Mouse (Mus musculus) liver, embryonic 16.5 days (tissue): Measurements from ENCODE around the gene Atxn10. TPM values are rescaled to one million over a fixed set of nuclear protein-coding genes. Genes with fewer than 3 reads are reported as not detected.

ENCODE experiments used
- ATAC-seq: fragments of 200-750 bp; cut with Nextera tagmentation; 2 replicates; pipeline ENCODE4 v1.8.0; 2017; ENCODE audit warnings: low read depth, mild to moderate bottlenecking, moderate number of reproducible peaks, moderate library complexity
- H3K27ac ChIP-seq: fragments of 300-500 bp; sonication (generic); 2 replicates; pipeline ENCODE4 v1.5.1; 2014; ENCODE audit warnings: mild to moderate bottlenecking, low read length
- H3K27me3 ChIP-seq: fragments of 300-500 bp; sonication (generic); 2 replicates; pipeline ENCODE4 v1.6.1; 2014; ENCODE audit warnings: low read depth, low read length, mixed read lengths; ENCODE audit not compliant: control insufficient read depth, insufficient read depth
- H3K36me3 ChIP-seq: fragments of 300-500 bp; sonication (generic); 2 replicates; pipeline ENCODE4 v1.6.1; 2014; ENCODE audit warnings: mild to moderate bottlenecking; ENCODE audit not compliant: control insufficient read depth, insufficient read depth
- H3K4me1 ChIP-seq: fragments of 300-500 bp; sonication (generic); 2 replicates; pipeline ENCODE4 v1.6.1; 2014; ENCODE audit warnings: low read depth, low read length, mixed read lengths; ENCODE audit not compliant: control insufficient read depth
- H3K4me2 ChIP-seq: fragments of 300-500 bp; sonication (generic); 2 replicates; pipeline ENCODE4 v1.6.1; 2014; ENCODE audit warnings: low read depth, low read length, mixed read lengths
- H3K4me3 ChIP-seq: fragments of 300-500 bp; sonication (generic); 2 replicates; pipeline ENCODE4 v1.5.1; 2014; ENCODE audit warnings: low read depth, mild to moderate bottlenecking, low read length
- H3K9ac ChIP-seq: fragments of 300-500 bp; sonication (generic); 2 replicates; pipeline ENCODE4 v1.6.1; 2014; ENCODE audit warnings: low read depth, low read length
- H3K9me3 ChIP-seq: fragments of 300-500 bp; sonication (generic); replicated peaks from 2 replicates; pipeline ENCODE4 v1.6.1; 2016; ENCODE audit warnings: low read length; ENCODE audit not compliant: control insufficient read depth
- WGBS: fragments of 180-500 bp; shearing (Covaris S2); extraction: QIAGEN DNeasy Blood & Tissue Kit; methylation state at CpG from one replicate; pipeline ENCODE4 v1.1.7; 2014; ENCODE audit not compliant: insufficient replicate concordance; 5-methylcytosine and 5-hydroxymethylcytosine counted together
- polyA plus RNA-seq: library from polyadenylated mRNA; unstranded; fragments of >200 nt; fragmentation: Nextera tagmentation; extraction: Ambion mirVana; gene quantifications from 2 replicates; pipeline ENCODE4 v1.2.1, GENCODE M21; 2015

The Atxn10 gene
- polyA plus RNA-seq, 1 experiment from 2014 or later, result 93.1 TPM

DNA sequence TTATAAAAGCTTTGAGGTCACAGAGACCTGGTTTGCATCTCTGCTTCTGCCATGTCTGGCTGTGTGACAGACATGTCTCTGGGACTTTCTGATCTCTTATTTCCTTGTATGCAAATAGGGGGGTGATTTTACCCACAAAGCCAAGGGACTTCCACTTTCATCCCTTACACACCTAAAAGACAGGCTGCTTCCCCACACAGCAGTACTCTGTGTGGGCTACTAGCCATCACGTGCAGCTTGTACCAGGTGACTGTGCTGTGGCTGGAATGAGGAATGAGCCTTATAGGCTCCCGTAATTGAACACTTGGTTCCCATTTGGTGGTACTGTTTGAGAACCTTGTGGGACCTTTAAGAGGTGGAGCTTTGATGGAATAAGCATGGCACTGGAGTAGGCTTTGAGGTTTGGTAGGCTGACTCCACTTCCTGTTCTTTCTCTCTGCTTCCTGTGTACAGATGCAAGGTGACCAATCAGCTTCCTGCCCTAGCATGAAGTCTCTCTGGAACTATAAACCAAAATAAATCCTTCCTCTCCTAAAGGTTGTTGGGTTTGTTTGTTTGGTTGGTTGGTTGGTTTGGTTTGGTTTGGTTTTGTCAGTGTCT, 28.9 kb upstream of the Atxn10 start:
- Histone ChIP-seq H3K4me1 (no peaks in the 10 kb centered on the region), H3K9me3 (peaks cover 3% of the 10 kb centered on the region; the same call in 1 of the 2 replicates), H3K36me3 (no peaks in the 10 kb centered on the region), H3K27me3 (no peaks in the 10 kb centered on the region), H3K9ac (no peak overlapping the region), H3K27ac (no peak overlapping the region), H3K4me3 (no peak overlapping the region), H3K4me2 (no peak overlapping the region)
- no peak for ATAC-seq
- 73% methylated on average over 2 of the region's 2 CpGs for WGBS

GRCm38 (mm10) chr15:85311058-85311657, 24.9 kb upstream of the Atxn10 start:
- no peak for ATAC-seq
- H3K4me1 ChIP-seq, result no peaks in the 10 kb centered on the region
- H3K4me2 ChIP-seq, result peak overlapping the region; percentile 18; the same call in 1 of the 2 replicates
- no peaks in the 10 kb centered on the region for H3K27me3 ChIP-seq
- no peak overlapping the region for H3K9ac ChIP-seq
- 52% methylated on average over 10 of the region's 10 CpGs for WGBS
- H3K27ac ChIP-seq, result no peak overlapping the region
- no peak overlapping the region for H3K4me3 ChIP-seq
- H3K36me3 ChIP-seq, result no peaks in the 10 kb centered on the region
- peaks cover 3% of the 10 kb centered on the region; the same call in 1 of the 2 replicates for H3K9me3 ChIP-seq

DNA sequence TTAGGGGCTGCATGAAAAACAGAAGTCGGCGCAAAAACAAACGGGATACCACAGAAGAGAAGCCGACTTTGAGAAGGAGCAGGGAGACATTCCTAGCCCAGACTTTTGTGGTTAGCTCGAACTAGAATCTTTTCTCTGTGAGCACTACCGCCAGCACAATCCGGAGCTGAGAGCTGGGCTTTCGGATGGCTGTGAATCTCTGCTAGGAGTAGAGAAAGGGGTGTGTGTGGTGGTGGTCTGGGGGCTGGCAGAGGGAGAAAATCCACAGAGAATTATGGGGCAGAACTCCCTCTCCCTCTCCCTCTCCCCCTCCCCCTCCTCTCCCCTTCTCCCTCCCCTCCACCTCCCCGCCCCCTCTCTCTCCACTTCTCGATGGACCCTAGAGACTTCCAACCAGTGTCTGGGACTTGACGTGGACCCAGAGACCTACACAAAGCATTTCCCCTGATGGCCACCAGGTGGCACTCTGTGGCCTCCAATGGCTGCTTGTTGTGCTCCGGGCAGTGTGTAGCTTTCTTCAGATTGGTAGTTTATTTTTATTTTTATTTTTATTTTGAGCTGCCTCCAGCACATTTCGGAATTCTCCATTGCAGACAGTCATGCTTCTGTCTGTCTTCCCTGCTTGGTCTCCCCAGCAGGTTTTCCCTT, 20.5 kb upstream of the Atxn10 start:
- H3K27me3 ChIP-seq, result no peaks in the 10 kb centered on the region
- H3K9me3 ChIP-seq, result no peaks in the 10 kb centered on the region
- no peak overlapping the region for H3K27ac ChIP-seq
- H3K4me2 ChIP-seq, result no peak overlapping the region
- no peaks in the 10 kb centered on the region for H3K4me1 ChIP-seq
- peak; percentile 58; the same call in 1 of the 2 replicates for ATAC-seq
- no peaks in the 10 kb centered on the region for H3K36me3 ChIP-seq
- WGBS, result 35% methylated on average over 12 of the region's 13 CpGs
- H3K4me3 ChIP-seq, result no peak overlapping the region
- no peak overlapping the region for H3K9ac ChIP-seq

DNA sequence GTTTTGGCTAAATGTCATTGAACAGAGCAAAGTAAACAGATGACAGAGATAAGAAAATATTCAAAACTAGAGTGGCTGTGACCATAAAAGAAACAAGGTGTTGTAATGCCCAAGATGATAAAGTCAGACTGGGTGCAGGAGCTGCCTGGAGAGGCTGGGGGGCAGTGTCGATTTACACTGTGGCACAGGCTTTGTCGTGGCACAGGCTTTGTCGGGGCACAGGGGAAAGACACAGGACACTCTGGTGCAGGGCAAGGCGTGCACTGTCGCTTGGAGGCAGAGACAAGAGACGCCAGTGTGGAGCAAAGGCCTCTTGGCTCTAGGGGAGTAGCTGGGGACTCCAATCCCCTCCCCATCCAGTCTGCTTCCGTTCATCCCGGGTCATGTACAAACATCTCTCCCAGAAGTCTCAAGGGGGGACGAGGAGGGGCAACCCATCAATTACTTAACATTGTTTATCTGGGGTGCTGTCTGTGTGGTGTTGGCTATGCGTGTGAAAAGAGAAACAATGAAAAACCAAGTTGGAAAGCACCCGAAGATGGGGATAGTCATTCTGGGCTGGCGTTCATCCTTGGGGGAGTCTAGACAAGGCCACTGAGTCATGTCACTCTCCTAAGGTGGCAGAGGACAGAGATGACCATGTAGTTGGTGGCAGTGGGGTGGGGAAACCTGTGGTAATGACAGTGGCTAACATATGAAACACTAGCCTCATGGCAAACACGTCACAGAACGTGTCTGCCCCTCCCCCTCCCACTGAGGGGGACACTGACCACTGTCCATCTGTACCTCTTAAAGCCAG, 19.5 kb upstream of the Atxn10 start:
- no peak for ATAC-seq
- H3K27ac ChIP-seq, result no peak overlapping the region
- 43% methylated on average over 14 of the region's 14 CpGs for WGBS
- H3K4me2 ChIP-seq, result no peak overlapping the region
- no peaks in the 10 kb centered on the region for H3K4me1 ChIP-seq
- H3K9ac ChIP-seq, result no peak overlapping the region
- H3K4me3 ChIP-seq, result no peak overlapping the region
- H3K36me3 ChIP-seq, result no peaks in the 10 kb centered on the region
- no peaks in the 10 kb centered on the region for H3K27me3 ChIP-seq
- H3K9me3 ChIP-seq, result no peaks in the 10 kb centered on the region

- H3K27ac ChIP-seq, result no peak overlapping the region
- no peak for ATAC-seq
- H3K4me2 ChIP-seq, result no peak overlapping the region
- no peaks in the 10 kb centered on the region for H3K4me1 ChIP-seq
- H3K4me3 ChIP-seq, result no peak overlapping the region
- H3K27me3 ChIP-seq, result no peaks in the 10 kb centered on the region
- no peaks in the 10 kb centered on the region for H3K9me3 ChIP-seq
- 64% methylated on average over 11 of the region's 11 CpGs for WGBS
- H3K36me3 ChIP-seq, result no peaks in the 10 kb centered on the region
- no peak overlapping the region for H3K9ac ChIP-seq
Measured at GRCm38 (mm10) chr15:85319924-85320668, 15.9 kb upstream of the Atxn10 start.

- Histone ChIP-seq H3K36me3 (no peaks in the 10 kb centered on the region), H3K9ac (no peak overlapping the region), H3K4me1 (peaks cover 3% of the 10 kb centered on the region; the same call in 1 of the 2 replicates), H3K4me3 (no peak overlapping the region), H3K9me3 (no peaks in the 10 kb centered on the region), H3K27ac (no peak overlapping the region), H3K27me3 (no peaks in the 10 kb centered on the region), H3K4me2 (no peak overlapping the region)
- WGBS, result 72% methylated on average over 4 of the region's 4 CpGs
- ATAC-seq, result no peak
Measured at GRCm38 (mm10) chr15:85323214-85323613, 12.8 kb upstream of the Atxn10 start.

DNA sequence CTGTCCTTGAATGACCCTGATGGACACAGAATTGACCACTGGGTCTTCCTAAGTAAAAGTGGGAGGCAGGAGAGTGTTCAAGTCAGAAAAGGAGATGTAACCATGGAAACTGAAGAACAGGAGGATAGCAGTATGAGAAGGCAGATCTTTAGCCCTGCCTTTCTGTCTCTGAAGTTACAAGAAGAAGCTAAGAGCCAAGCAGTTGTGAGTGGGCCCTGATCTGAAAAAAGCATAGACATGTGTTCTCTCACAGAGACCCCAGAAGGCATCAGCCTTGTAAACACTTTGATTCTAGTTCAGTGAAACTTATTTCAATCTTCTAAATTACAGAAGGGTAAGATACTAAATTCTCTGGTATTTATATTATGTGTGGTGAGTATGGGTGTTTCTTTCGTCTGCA, 11.6 kb upstream of the Atxn10 start:
- ATAC-seq, result no peak
- no peaks in the 10 kb centered on the region for H3K9me3 ChIP-seq
- WGBS, result 82% methylated on average over 1 of the region's 1 CpGs

DNA sequence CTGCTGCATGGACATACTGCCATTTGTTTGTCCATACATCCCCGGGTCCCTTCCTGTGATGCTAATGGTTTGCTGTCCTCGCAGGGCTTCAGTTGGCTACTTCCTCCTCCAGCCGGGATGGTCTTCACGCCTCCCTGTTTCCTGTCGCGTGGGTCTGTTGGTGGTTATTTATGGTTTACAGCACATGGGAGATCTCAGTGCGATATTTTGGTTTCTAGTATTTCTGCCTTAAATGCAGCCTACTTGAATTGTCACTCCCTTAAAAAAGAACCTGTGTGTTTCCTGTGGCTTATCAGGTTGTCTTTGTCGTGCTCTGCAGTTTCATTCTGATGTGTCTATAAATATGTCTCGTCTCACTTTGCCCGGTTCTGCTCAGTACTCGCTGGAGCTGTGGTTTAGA, 8.2 kb upstream of the Atxn10 start:
- no peak for ATAC-seq
- no peaks in the 10 kb centered on the region for H3K36me3 ChIP-seq
- H3K9ac ChIP-seq, result no peak overlapping the region
- H3K27me3 ChIP-seq, result no peaks in the 10 kb centered on the region
- no peak overlapping the region for H3K4me3 ChIP-seq
- H3K4me1 ChIP-seq, result peaks cover 3% of the 10 kb centered on the region; the same call in 1 of the 2 replicates
- H3K27ac ChIP-seq, result no peak overlapping the region
- WGBS, result 11% methylated on average over 11 of the region's 11 CpGs
- H3K4me2 ChIP-seq, result peak overlapping the region; percentile 27; the same call in 1 of the 2 replicates
- no peaks in the 10 kb centered on the region for H3K9me3 ChIP-seq

More for the DNA sequence above, 11.6 kb upstream of the Atxn10 start:
- Histone ChIP-seq H3K27ac (no peak overlapping the region), H3K36me3 (no peaks in the 10 kb centered on the region), H3K4me3 (no peak overlapping the region), H3K4me2 (no peak overlapping the region), H3K9ac (no peak overlapping the region), H3K4me1 (peaks cover 3% of the 10 kb centered on the region; the same call in 1 of the 2 replicates), H3K27me3 (no peaks in the 10 kb centered on the region)
